Mouse (Mus musculus) embryo, embryonic 11.5 days (tissue): ENCODE data around the gene Ipo13.

Experiments used
- DNase-seq: peaks from one replicate; pipeline ENCODE4 v3.0.0-alpha.2; 2012; ENCODE audit warnings: low read depth, low spot score

The Ipo13 gene

GRCm38 (mm10) chr4:117914591-117915442 is at the start of gene Ipo13:
TSS of gene Ipo13 (minus strand) at chr4:117914999.
- peak; percentile 91 for DNase-seq

- no peak for DNase-seq
These were observed 42.7 kb upstream of the Ipo13 start for GRCm38 (mm10) chr4:117957492-117957891.

GRCm38 (mm10) chr4:117947493-117947892 is 32.7 kb upstream of the Ipo13 start:
- no peak for DNase-seq

GRCm38 (mm10) chr4:117946639-117947305 is 32.0 kb upstream of the Ipo13 start:
- DNase-seq, result no peak

- no peak for DNase-seq
These were observed 28.5 kb upstream of the Ipo13 start for GRCm38 (mm10) chr4:117943317-117943716.

GRCm38 (mm10) chr4:117936964-117937363 is 22.2 kb upstream of the Ipo13 start:
- no peak for DNase-seq

GRCm38 (mm10) chr4:117934081-117934480 is 19.3 kb upstream of the Ipo13 start:
- no peak for DNase-seq

- no peak for DNase-seq
These were observed 18.4 kb upstream of the Ipo13 start for GRCm38 (mm10) chr4:117933248-117933647.

- no peak for DNase-seq
These were observed 14.6 kb upstream of the Ipo13 start, which contains the start of gene Artn for GRCm38 (mm10) chr4:117929391-117929881. TSS of gene Artn (minus strand) at chr4:117929763.

- DNase-seq, result no peak
These were observed 14.0 kb upstream of the Ipo13 start for GRCm38 (mm10) chr4:117928699-117929241.

GRCm38 (mm10) chr4:117928234-117928633 is 13.4 kb upstream of the Ipo13 start:
- peak; percentile 59 for DNase-seq

GRCm38 (mm10) chr4:117926545-117927482 is 12.0 kb upstream of the Ipo13 start:
- DNase-seq, result no peak

GRCm38 (mm10) chr4:117924916-117925315 is 10.1 kb upstream of the Ipo13 start:
- DNase-seq, result no peak

- no peak for DNase-seq
These were observed 8.7 kb upstream of the Ipo13 start for GRCm38 (mm10) chr4:117923450-117923849.

- no peak for DNase-seq
These were observed 6.6 kb upstream of the Ipo13 start for GRCm38 (mm10) chr4:117921358-117921757.

GRCm38 (mm10) chr4:117918762-117919161 is 4.0 kb upstream of the Ipo13 start:
- no peak for DNase-seq

GRCm38 (mm10) chr4:117918261-117918660 is 3.5 kb upstream of the Ipo13 start:
- DNase-seq, result no peak

GRCm38 (mm10) chr4:117917847-117918246 is 3.0 kb upstream of the Ipo13 start:
- DNase-seq, result no peak

GRCm38 (mm10) chr4:117917402-117917801 is 2.6 kb upstream of the Ipo13 start:
- no peak for DNase-seq

GRCm38 (mm10) chr4:117916386-117916785 is 1.6 kb upstream of the Ipo13 start:
- DNase-seq, result no peak

- no peak for DNase-seq
These were observed 798 bp upstream of the Ipo13 start for GRCm38 (mm10) chr4:117915489-117916105.
